Mouse (Mus musculus) gastrocnemius, postnatal 10 days (tissue): ENCODE data around the gene F12. TPM values are rescaled to one million over a fixed set of nuclear protein-coding genes. Genes with fewer than 3 reads are reported as not detected.
"Not testable (repeated sequence)": the region's sequence is repeated elsewhere in the genome, so short reads cannot be mapped to it uniquely, and the experiment has no call there.

ENCODE experiments used
- DNase-seq: peaks from one replicate; pipeline ENCODE4 v3.0.0; 2021; ENCODE audit warnings: mixed read lengths
- total RNA-seq, 2 experiments: library from RNA; stranded (reverse); gene quantifications; 2 replicates each; pipeline ENCODE4 v1.2.3; 2021

The F12 gene
- total RNA-seq, 2 experiments from 2014 or later: 0.34 TPM; not detected in 1

DNA sequence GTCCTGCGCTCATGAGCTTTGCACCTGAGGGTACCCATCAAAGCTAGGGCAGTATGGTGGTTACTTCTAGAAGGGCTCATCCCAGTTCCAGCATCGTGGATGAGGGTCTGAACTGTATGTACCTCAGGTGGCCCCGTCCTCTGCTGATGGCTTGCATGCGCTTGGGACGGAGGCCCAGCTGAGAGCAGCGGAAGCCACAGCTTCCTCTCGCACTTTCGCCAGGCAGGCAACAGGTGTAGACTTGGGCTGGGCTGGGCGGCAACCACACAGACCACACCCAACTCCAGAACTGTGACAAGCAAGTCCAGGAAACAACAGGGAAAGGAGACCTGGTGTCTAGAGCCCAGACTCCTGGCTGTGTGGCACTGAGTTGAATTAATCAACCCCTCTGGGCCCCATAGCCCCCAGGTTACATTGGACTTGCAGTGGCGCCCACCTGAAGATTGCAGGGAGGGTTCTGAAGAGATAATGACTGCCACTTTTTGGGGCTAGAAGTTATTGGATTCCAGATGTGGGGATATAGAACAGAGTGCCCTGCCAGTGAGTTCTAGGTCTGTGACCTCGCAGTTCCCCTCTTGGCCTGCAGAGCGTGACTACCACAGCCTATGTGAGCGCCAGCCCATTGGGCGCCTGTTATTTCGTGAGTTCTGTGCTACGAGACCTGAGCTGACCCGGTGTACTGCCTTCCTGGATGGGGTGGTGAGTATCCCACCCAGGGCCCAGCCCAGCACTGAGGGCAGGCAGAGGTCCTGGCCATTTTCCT lies 23.3 kb upstream of the F12 start:
- no peak for DNase-seq

DNA sequence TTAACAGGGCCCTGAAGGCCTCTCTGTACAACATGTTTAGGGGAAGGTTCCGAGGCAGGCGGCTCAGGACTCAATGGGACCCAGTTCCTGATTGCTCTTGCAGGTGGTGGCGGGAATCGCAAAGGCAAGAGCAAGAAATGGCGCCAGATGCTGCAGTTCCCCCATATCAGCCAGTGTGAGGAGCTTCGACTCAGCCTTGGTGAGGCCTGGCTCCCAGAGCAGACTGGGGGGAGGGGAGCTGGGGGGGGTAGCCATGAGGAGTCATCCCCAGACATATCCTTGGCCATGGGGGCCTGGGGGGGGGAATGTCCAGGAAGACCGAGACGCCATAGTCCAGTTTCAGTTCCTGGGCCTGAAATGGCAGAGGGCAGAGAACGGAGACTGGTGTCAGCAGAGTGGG lies 22.6 kb upstream of the F12 start:
- no peak for DNase-seq

DNA sequence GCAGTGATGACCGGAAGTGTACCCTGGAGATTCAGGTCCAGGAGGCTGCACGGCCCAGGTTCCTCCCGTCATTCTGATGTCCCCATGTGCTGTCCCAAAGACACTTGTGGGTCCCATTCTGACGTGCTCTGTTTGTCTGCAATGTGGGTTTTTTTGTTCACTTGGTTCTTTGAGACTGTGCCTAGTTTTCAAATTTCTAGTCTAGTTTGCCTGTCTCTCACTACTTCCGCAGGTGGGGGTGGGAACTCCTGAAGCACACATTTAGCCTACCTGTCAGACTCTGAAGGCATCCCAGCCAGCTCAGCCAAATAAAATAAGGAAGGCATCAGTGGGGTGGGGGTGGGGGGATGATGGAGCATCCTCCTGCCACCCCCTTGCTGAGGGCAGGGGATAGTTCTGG lies 21.5 kb upstream of the F12 start:
- no peak for DNase-seq

DNA sequence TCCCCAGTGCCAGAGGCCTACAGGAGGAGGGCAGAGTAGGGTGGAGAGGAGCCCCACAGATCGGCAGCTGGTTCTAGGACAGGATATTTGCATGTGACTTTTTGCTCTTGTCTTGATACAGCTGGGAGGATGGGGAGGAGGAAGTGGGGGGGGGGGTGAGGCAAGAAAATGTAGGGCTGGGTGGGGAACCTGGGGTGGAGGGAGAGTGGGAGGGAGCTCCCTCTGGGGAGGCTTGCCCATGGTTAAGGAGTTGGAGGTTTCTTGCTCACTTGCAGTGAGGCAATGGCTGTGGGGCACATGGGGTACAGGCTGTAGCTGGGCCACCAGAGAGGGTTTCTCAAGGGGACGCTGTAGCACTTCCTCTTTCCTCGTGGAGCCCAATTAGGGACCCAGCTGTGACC lies 20.9 kb upstream of the F12 start:
- no peak for DNase-seq

DNA sequence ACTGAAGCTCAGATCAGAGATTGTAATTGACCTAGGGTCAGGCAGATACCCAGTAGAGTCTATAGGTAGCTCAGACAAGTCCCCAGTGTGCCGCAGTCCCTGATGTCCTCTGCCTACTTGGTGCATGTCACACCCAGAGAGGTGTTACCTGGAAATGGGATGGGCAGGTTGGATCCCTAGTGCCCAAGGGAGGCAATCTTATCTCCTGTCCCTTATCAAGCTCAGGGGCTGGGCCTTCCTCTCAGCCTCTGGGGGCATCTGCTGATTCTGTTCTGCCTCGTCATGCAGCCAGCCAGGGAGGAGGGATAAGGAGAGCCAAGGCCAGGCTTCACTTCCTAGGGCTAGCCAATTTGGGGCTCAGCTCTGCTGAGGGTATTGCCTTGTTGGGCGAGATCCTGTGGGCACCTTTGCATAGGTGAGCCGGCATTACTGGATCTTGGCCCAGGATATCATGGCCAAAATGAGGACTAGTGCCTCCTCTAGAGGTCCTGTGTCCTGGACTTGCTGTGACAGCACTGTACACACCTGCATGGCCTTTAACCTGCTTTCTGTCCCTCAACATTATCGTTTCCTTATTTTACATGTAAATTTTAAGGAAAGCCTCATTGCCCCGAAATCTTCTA lies 20.0 kb upstream of the F12 start:
- no peak for DNase-seq

- no peak for DNase-seq
Observed at GRCm38 (mm10) chr13:55445361-55446091, 18.9 kb upstream of the F12 start.

DNA sequence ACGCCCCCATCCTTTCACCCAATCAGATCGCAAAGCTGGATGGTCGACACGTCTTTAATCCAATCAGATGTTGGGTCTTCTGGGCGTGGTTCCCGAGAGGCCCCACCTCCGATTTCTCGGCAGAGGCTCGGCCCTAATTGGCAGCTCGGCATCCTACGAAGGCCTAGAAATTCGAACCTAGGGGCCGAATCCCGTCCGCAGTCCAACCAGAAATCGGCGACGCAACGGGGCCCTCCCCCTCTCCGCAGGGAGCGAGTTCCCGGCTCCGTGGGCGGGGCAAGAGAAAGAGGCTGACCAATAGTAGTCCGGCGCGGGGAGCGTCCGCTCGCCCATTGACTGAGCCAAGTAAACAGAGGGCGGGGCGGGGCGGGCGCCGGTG lies 18.3 kb upstream of the F12 start, which contains the start of gene Grk6:
Grk6 (plus strand) TSS at position 136 of the 379 bp plus-strand sequence.
- DNase-seq: peak; percentile 96

DNA sequence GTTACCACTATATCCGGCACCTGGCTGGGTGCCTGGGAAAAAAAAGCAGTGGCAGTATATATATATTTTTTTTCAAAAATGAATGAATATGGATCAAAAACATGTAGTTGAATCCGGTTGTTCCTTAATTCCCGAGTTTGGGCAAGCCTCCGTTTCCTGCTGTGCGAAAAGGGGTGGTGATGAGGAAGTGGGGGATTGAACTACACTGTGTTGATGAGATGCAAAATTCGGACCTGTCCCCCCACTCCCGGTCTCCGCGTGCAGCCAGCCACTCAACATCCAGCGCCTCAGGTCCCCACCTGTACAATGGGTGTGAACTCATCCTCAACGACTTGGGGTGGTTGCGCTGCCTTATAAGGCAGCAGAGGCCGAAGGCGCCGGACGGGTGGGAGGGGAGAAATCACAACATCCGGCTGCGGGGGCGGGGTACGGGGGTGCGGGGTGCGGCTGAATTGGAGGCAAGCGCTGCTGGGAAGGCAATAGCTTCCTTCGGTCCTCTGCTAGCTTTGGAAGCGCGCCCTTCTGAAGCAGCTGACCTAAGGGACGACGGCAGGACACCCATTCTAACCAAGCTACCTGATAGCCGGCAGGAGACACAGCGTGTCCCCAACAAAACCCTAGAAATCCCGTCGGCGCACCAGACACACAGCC lies 17.8 kb upstream of the F12 start:
- DNase-seq: peak; percentile 83

DNA sequence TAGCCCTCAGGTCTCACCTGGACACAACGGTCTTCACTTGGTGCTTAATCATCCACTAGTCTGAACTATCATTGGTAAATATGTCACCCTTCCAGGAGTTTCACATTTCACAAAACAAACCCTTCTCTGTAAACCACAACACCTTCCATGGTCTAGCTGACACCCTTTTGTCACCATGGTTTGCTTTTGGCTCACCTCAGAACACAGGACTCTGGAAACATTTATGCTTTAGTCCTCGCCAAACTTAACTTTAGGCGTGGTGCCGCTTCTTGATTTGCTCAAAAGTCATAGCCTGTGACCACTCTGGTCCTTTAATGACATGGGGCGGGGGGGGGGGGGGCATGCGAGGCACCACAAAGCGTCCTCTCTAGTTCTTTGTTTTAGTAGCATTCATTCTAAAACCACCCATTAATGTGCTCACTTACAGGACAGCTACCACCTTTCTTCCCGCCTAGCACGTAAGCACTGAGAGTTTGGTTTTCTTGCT lies 17.2 kb upstream of the F12 start:
- no peak for DNase-seq

DNA sequence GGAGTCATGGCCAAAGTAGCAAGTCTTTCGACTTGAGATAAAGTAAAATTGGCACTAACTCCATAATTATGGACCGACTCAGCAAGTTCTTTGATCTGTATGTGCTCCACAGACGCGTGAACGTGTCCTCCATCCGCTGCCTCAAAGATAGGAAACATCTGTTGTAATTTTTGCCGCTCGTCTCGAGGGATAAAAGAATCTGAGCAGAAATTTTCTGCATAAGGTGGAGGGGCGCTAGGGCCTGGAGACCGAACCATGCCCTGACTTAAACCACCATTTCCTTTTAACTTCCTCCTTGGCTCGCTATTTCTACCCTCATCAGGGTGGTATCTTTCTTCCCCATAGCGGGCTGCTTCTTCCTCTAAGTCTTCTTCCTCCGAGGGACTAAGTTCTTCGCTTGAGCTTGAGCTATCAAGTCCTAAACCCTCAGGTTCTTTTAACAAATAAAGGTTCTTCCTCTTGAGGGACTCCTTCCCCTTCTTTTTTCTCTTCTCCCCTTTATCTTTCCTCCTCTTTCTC lies 10.6 kb upstream of the F12 start:
- DNase-seq: not testable (repeated sequence)

- no peak for DNase-seq
Observed at GRCm38 (mm10) chr13:55431889-55432685, 5.5 kb upstream of the F12 start.

GRCm38 (mm10) chr13:55430566-55430965 lies 4.0 kb upstream of the F12 start:
- DNase-seq: no peak

- DNase-seq: no peak
Observed at GRCm38 (mm10) chr13:55429226-55429888, 2.8 kb upstream of the F12 start.

DNA sequence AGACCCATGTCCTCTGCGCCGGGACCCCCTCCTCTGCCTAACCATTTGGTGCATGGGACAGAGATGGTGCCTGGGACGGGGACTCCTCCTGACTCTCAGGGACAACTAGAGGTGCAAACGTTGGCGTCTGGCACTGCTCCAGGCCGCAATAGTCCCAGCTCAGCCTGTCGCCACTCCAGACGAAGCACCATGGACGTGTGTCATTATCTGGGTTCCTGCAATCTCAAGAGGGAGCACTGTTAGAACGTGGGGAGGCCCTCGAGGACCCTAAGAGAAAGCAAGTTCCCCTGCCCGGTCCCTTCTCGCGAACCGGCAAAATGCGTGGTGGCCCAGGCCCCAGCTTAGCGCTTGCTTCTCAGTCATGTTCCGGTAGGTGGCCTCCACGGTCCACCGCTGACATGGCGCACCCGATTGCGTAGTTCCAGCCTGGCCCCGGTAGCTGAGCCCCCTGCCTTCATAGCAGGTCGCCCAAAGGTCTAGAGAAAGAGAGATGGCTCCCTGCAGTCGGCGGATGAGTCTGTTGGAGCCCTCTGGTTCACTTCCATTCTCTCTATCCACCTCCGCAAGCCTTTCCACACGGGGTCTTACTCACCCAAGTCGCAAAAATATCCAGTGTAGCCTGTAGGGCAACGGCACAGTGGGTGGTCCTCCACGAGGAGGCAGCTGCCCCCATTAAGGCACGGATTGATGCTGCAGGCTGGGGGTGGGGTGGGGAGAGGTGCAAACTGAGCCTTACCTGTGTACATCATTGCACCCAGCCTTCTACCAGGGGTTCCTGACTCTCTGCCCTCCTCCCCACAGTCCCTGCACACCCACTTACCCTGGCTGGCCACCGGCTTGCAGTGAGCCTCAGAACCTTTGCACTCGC lies 5.4 kb downstream of the F12 start:
- peak; percentile 72 for DNase-seq

GRCm38 (mm10) chr13:55420018-55420932 lies 6.3 kb downstream of the F12 start:
- DNase-seq: no peak

GRCm38 (mm10) chr13:55419142-55419541 lies 7.5 kb downstream of the F12 start:
- no peak for DNase-seq

- peak; percentile 93 for DNase-seq
Observed at GRCm38 (mm10) chr13:55418004-55418403, 8.6 kb downstream of the F12 start.

DNA sequence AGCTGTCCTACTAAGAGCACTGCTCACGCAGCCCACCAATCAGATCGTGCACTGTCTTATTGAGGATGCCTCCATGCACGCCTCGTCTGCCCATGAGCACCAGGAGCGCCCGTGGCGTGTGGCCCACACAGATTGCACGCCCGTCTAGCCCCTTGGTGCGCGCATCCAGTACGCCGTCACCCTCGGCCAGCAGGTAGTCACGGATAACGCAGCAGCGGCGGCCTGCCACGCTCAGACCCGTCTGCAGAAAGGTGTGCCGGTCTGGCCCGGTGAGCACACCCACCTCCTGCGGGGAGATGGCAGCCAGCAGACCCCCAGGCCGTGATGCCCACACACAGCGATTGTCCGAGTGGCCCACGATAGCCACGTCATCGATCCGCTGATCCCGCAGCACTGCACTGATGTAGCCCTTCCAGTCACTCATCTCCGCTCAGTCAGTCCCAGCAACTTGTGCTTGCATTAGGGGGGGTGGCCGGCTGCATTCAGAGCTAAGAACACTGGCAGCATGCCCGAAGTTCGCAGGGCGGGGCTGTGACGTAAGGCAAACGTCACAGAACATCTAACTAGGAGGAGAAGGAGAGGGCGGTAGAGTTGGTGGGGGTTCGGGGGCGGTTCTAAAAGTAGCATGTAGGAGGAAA lies 11.7 kb downstream of the F12 start, which contains the start of gene Pfn3:
Pfn3 (minus strand) TSS at position 490 of the 638 bp plus-strand sequence.
- DNase-seq: peak; percentile 40
